Mouse (Mus musculus): ENCODE results near the gene Hoxd1. TPM values are rescaled to one million over a fixed set of nuclear protein-coding genes. Genes with fewer than 3 reads are reported as not detected.

Hoxd1 gene
- polyA plus RNA-seq, 1 experiment from 2014 or later: not detected

DNA sequence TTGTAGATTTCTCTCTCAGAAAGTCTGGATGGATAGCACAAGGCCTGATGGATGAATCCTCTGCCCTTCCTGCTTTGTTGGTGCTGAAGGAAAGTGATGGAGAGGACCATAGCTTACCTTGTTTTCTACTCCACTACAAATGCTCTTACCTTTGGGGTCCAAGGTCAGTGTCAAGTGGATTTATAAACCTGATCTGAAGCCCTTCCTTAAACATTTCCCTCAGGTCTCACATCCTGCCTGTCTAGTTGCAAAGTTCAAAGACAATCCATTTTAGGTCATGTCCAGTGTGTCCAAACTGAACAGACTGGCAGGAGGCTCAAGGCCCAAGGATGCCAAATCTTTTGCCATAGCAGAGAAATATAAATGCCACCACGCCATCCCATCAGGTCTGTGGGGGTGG lies 10.9 kb upstream of the Hoxd1 start:
- Histone ChIP-seq H3K27ac (no peak overlapping the region), H3K36me3 (ENCODE audit: inconsistent target) (no peaks in the 10 kb centered on the region), H3K79me2 (ENCODE audit: inconsistent target) (no peaks in the 10 kb centered on the region), H3K4me3 (ENCODE audit: inconsistent target) (no peak overlapping the region)
- WGBS (ENCODE audit: missing documents): 64% methylated on average over 1 of the region's 1 CpGs

DNA sequence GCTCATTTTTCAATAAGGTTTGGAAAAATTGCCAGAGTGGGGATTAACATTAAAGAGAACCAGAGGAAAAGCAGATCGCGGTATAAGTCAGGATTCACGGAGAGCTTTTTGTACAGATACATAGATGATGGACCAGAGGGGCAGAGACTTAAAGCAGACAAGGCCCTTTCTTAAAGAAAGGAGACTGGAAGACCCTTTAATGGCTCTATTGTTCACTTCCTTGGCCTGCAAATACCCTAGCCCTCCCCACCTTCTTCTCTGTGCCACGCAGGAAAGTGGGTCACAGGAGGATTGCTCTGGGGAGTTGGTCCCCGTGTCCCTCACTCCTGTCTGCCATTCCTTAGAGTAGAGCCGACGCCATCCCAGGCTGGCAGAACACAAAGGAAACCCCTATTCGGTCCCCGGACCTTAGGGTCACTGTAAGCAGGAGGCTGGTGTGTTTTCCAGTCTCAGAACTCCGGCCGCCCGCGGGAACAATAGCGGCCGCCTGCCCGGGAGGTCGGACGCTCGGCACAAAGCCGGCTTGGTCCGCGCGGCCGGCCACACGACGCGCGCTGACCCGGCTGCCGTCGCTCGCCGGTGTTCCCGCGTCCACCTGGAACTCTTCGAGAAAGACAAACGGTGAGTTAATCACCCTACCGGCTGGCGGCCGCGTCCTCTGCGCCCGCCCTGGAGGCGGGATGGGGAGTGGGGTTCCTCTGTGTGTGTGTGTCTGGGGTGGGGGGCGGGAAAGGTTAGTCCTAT lies 10.2 kb upstream of the Hoxd1 start:
- H3K36me3 ChIP-seq (ENCODE audit: inconsistent target): no peaks in the 10 kb centered on the region
- WGBS (ENCODE audit: missing documents): 6% methylated on average over 35 of the region's 45 CpGs
- H3K27ac ChIP-seq: no peak overlapping the region
- H3K79me2 ChIP-seq (ENCODE audit: inconsistent target): no peaks in the 10 kb centered on the region
- no peak overlapping the region for H3K4me3 ChIP-seq (ENCODE audit: inconsistent target)

DNA sequence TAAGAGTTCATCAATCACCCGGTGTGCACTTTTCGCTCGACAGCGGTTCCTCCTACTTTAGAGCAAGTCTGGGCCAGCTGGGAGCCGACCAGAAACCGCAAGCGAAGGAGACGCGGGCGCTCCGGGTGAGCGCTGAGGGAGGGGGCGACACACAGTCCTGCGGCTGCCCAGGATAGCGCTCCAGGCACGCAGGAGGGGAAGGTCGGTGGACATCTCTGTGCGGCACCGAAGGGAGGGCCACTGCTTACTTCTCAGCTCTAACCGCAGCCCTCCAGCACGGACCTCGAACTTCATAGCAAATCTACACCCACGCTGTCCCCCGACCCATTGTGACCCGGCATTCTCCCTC lies 9.6 kb upstream of the Hoxd1 start:
- Histone ChIP-seq H3K36me3 (ENCODE audit: inconsistent target) (no peaks in the 10 kb centered on the region), H3K79me2 (ENCODE audit: inconsistent target) (no peaks in the 10 kb centered on the region), H3K4me3 (ENCODE audit: inconsistent target) (no peak overlapping the region), H3K27ac (no peak overlapping the region)
- 1% methylated on average over 24 of the region's 25 CpGs for WGBS (ENCODE audit: missing documents)

DNA sequence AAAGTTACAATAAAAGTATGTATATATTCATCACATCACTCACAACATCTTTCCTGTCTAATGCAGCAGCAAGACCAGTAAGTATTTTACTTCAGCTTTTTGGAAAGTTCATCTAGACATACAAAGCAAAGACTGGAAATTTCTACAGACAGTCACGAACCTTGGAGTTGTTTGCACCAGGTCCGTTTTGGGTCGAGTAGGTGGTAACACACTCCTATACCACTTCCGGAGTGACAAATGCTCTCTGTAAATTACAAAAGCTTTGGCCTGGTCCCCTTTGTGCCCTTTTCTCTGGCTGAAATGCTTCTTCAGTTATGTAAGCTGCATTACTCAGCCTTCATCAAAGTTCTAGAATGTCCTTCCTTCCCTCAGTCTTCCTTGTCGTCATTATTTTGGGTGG lies 9.1 kb upstream of the Hoxd1 start:
- H3K4me3 ChIP-seq (ENCODE audit: inconsistent target): no peak overlapping the region
- H3K36me3 ChIP-seq (ENCODE audit: inconsistent target): no peaks in the 10 kb centered on the region
- WGBS (ENCODE audit: missing documents): 12% methylated on average over 5 of the region's 5 CpGs
- H3K79me2 ChIP-seq (ENCODE audit: inconsistent target): no peaks in the 10 kb centered on the region
- H3K27ac ChIP-seq: no peak overlapping the region

DNA sequence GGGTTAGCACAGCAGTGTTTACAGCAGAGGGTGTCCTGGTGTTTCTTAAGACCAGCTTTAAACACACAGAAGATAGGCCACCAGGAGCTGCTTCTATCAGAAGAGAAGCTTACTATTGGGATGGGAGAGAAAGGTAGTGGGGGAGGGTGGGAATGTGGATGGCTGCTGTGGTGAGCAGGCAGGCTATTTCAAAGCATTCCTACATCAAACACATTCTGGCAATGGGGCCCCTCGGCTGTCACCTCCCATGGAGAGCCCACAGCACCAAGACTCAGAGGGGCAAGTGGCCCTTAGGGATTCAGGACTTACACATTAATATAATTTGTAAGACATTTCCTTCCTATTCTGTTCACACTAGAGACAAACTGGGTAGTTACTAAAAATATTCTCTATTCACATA lies 2.6 kb upstream of the Hoxd1 start:
- Histone ChIP-seq H3K36me3 (ENCODE audit: inconsistent target) (no peaks in the 10 kb centered on the region), H3K4me3 (ENCODE audit: inconsistent target) (no peak overlapping the region), H3K79me2 (ENCODE audit: inconsistent target) (no peaks in the 10 kb centered on the region), H3K27ac (no peak overlapping the region)
- 23% methylated on average over 1 of the region's 1 CpGs for WGBS (ENCODE audit: missing documents)

DNA sequence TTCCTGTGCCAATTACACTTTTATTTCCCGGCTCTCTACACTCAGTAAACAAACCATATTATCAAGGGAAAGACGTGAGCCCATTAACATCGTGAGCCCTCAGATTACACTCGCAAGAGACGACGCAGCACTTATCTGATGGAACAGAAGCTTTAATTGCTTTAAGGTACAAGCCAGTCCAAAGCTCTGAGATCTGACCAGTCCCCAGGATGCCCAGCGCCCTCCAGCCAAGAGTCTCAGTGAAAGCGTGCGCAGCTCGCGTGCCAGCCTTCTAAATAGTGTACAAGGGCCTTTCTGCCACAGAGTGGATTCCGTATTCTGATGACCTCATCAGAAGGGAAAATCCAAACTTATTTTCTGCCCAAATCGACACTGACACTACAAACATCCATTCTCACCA lies 839 bp upstream of the Hoxd1 start:
- no peaks in the 10 kb centered on the region for H3K79me2 ChIP-seq (ENCODE audit: inconsistent target)
- no peak overlapping the region for H3K4me3 ChIP-seq (ENCODE audit: inconsistent target)
- no peaks in the 10 kb centered on the region for H3K36me3 ChIP-seq (ENCODE audit: inconsistent target)
- WGBS (ENCODE audit: missing documents): 14% methylated on average over 13 of the region's 13 CpGs
- H3K27ac ChIP-seq: no peak overlapping the region

DNA sequence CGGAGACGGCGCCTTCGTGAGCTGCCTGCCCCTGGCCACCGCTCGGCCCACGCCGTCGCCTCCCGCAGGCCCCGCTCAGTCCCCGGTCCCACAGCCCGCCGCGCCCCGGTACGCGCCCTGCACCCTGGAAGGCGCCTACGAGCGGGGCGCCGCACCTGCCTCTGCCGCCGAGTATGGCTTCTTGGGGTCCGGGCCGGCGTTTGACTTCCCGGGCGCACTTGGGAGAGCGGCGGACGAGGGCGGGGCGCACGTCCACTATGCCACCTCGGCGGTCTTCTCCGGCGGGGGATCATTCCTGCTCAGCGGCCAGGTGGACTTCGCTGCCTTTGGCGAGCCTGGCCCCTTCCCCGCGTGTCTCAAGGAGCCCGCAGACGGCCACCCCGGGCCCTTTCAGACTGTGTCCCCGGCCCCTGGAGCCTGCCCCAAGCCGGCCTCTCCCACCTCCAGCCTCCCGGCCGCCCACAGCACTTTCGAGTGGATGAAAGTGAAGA lies 510 bp downstream of the Hoxd1 start:
- WGBS (ENCODE audit: missing documents): 4% methylated on average over 53 of the region's 53 CpGs
- Histone ChIP-seq H3K4me3 (ENCODE audit: inconsistent target) (no peak overlapping the region), H3K27ac (no peak overlapping the region), H3K36me3 (ENCODE audit: inconsistent target) (no peaks in the 10 kb centered on the region), H3K79me2 (ENCODE audit: inconsistent target) (no peaks in the 10 kb centered on the region)

DNA sequence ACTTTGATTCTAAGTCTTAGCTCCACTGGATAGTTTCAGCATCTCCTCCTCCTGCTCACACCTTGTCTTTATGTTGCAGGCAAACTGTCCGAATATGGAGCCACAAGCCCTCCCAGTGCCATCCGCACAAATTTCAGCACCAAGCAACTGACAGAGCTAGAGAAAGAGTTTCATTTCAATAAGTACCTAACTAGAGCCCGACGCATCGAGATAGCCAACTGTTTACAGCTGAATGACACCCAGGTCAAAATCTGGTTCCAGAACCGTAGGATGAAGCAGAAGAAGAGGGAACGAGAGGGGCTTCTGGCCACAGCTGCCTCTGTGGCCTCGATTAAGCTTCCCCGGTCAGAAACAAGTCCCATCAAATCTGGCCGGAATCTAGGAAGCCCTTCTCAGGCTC lies 1.2 kb downstream of the Hoxd1 start:
- no peak overlapping the region for H3K4me3 ChIP-seq (ENCODE audit: inconsistent target)
- no peak overlapping the region for H3K27ac ChIP-seq
- no peaks in the 10 kb centered on the region for H3K79me2 ChIP-seq (ENCODE audit: inconsistent target)
- no peaks in the 10 kb centered on the region for H3K36me3 ChIP-seq (ENCODE audit: inconsistent target)
- 40% methylated on average over 10 of the region's 10 CpGs for WGBS (ENCODE audit: missing documents)

DNA sequence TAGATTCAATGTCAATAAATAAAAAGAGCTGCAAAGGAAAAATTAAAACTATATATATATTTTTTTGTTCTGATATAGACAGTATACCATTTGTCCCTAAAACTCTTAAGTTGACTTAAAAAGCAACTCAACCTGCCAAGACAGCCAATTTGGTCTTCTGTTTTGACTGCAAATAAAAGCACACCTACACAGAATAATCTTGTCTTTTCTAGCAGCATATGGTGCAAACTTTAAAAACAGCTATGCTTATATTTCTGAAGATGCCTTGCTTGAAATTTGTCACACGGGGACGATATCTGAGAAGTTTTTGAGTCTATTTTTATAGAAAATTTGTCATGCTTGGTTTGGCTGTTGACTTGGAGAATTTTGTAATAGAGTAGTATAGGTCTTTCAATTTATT lies 11.6 kb downstream of the Hoxd1 start:
- Histone ChIP-seq H3K27ac (no peak overlapping the region), H3K36me3 (ENCODE audit: inconsistent target) (no peaks in the 10 kb centered on the region), H3K4me3 (ENCODE audit: inconsistent target) (no peak overlapping the region), H3K79me2 (ENCODE audit: inconsistent target) (no peaks in the 10 kb centered on the region)
- 83% methylated on average over 2 of the region's 2 CpGs for WGBS (ENCODE audit: missing documents)

DNA sequence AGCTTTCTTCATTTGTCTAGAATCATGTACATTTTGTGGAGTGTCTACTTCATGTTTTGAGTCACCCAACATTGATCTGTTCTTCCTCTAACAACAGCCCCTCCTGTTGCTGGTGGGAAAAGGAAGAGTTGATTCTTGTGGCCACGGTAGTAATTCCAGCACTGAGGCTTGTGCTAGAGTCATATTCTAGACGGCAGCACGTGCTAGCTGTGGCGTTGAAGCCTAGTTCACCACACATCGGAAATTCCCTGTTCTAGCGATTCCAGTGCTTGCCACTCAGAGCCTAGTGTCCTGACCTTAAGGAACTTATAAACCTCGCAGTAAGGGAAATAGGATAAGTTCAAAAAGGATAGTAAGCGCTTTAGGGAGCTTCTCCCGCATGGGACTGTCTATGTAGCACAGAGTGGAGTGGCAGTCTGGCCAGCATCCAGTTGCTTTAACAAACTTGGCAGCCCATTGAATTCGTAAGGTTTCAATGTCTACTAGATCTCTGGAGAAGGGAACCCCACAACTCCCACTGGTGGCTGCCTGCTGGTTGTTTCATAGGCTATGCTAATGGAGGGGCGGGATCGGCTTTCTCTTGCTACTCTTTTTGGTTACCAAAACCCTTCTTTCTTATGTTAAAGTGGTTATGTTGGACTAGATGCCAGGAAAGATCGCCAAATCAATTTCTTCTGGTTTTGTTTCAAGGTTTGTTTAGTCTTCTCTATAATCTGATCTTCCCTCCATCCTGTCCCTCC lies 14.9 kb downstream of the Hoxd1 start:
- H3K36me3 ChIP-seq (ENCODE audit: inconsistent target): no peaks in the 10 kb centered on the region
- no peak overlapping the region for H3K4me3 ChIP-seq (ENCODE audit: inconsistent target)
- H3K27ac ChIP-seq: no peak overlapping the region
- H3K79me2 ChIP-seq (ENCODE audit: inconsistent target): no peaks in the 10 kb centered on the region
- WGBS (ENCODE audit: missing documents): 89% methylated on average over 11 of the region's 13 CpGs

DNA sequence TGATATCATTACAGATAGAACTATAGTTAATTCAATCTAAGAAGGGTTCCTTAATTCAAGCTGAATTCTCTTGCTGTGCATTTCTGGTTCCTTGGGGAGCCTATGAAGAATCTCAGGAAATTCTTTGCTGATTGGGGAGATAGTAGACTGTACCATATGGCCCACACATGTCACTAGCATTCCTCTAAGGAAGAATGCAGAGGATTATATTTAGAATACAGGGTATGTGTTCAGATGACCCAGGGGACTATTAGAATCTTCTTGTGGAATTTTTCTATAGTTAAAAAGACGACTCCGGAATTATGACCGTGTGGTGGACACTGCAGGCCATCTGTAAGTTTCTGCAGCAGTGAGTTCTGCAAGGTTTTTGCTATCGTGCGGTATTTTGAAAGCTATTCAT lies 18.6 kb downstream of the Hoxd1 start:
- whole genome bisulfite sequencing (ENCODE audit: missing documents): 92% methylated on average over 5 of the region's 5 CpGs
- Histone ChIP-seq H3K79me2 (ENCODE audit: inconsistent target) (no peaks in the 10 kb centered on the region), H3K27ac (no peak overlapping the region), H3K4me3 (ENCODE audit: inconsistent target) (no peak overlapping the region), H3K36me3 (ENCODE audit: inconsistent target) (no peaks in the 10 kb centered on the region)

DNA sequence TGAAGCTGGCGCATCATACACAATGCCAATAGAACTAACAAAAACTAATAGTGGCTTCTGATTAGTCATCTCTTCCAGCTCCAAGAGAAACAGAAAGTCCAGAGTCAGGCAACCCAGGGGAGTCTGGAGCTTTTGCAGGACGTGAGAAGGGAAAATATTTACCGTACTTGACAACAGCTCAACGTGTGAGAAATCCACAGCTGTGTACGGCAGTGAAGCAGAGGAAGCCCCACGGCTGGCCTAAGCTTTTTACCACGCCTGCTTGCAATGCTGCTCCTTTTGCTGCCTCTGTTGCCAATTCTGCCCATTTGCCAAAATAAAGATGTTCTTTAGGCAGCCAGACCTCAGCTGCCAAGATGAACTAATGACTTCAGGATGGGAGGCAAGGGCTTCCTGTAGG lies 32.8 kb downstream of the Hoxd1 start:
- 82% methylated on average over 7 of the region's 7 CpGs for WGBS (ENCODE audit: missing documents)
- no peaks in the 10 kb centered on the region for H3K79me2 ChIP-seq (ENCODE audit: inconsistent target)
- H3K4me3 ChIP-seq (ENCODE audit: inconsistent target): no peak overlapping the region
- H3K27ac ChIP-seq: no peak overlapping the region
- no peaks in the 10 kb centered on the region for H3K36me3 ChIP-seq (ENCODE audit: inconsistent target)

DNA sequence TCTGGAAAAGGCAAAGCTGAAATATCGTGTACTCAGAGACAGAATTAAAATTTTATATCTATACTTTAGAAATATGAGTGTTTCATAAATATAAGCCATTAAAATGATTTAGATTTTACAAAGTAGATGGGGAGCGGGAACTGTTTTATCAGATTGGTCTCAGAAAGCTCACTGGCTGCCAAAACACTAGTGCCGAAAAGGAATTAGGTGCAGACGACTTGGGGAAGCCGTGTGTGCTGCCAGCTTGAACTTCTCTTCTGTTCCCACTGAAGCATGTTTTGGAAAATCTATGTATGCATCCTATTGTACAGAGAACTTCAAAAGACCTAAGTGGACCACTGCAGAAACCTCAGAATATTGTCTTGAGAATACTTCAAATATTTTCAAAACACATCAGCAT lies 45.7 kb downstream of the Hoxd1 start:
- 86% methylated on average over 5 of the region's 5 CpGs for WGBS (ENCODE audit: missing documents)
- Histone ChIP-seq H3K79me2 (ENCODE audit: inconsistent target) (no peaks in the 10 kb centered on the region), H3K4me3 (ENCODE audit: inconsistent target) (no peak overlapping the region), H3K36me3 (ENCODE audit: inconsistent target) (no peaks in the 10 kb centered on the region), H3K27ac (no peak overlapping the region)
